Mouse (Mus musculus) brown adipose tissue, adult 24 weeks (tissue): ENCODE data around the gene Gm5244. TPM values are rescaled to one million over a fixed set of nuclear protein-coding genes. Genes with fewer than 3 reads are reported as not detected.

Experiments used
- H3K27ac ChIP-seq: fragments of 200-500 bp; replicated peaks from 2 replicates; pipeline ENCODE4 v1.5.1; 2012; ENCODE audit warnings: low read depth, mild to moderate bottlenecking, low read length
- H3K4me1 ChIP-seq: fragments of 200-500 bp; 2 replicates; pipeline ENCODE4 v1.6.1; 2012; ENCODE audit warnings: low read length, mixed read lengths; ENCODE audit not compliant: control insufficient read depth, insufficient read depth, insufficient read length
- H3K4me3 ChIP-seq: fragments of 200-500 bp; 2 replicates; pipeline ENCODE4 v1.5.1; 2012; ENCODE audit warnings: low read depth, mild to moderate bottlenecking, low read length, moderate library complexity; ENCODE audit not compliant: insufficient read depth
- polyA plus RNA-seq: library from polyadenylated mRNA; stranded (reverse); fragments of >200 nt; gene quantifications from 2 replicates; pipeline ENCODE4 v1.2.4, GENCODE M21; 2012; ENCODE audit not compliant: missing spikeins, insufficient read depth, insufficient read length

Gm5244 gene
- polyA plus RNA-seq, result not detected in 2 replicates

DNA sequence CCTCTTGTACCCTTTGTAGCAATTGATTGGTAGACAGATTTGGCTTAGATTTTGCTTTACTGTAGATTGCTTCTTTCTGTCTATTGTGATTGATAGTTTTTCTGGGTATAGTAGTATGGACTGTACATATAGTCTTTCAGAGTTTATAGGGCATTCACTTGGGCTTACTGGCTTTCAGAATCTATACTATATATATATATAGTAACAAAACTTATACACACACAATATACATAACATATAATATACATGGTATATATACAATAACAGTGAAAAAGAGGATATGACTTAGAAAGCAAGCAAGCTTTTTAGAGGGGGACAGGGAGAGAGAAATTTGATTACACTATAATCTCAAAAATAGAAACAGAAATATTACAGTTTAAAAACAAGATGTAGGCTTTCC is at the start of gene Gm5244:
Gene Gm5244 (plus strand): TSS at position 301 of the 400 bp plus-strand sequence.
- H3K4me3 ChIP-seq, result no peak within 1 kb of the TSS
- no peaks in the 10 kb centered on the region for H3K4me1 ChIP-seq
- no peak within 1 kb of the TSS for H3K27ac ChIP-seq

DNA sequence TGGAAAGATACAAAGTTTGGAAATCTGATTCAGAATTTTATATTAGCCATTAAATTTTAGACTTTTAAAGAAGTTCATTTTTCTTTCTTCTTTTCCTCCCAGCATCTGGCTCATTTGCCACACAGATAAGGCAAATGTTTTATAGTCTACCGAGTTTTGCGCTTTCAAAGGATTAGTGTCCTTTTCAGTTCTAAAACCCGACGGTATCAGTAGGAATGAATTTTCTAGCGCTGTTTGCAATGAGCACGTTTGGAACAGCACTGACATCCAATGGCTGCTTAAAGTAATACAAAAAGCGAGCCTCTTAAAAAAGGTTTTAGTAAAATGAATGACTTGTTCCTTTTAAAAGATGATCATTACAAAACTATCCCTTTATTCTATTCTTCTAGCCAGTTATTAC is 49.4 kb upstream of the Gm5244 start:
- no peaks in the 10 kb centered on the region for H3K4me1 ChIP-seq
- peak overlapping the region; percentile 94 for H3K27ac ChIP-seq
- peak overlapping the region; percentile 76; the same call in 1 of the 2 replicates for H3K4me3 ChIP-seq

DNA sequence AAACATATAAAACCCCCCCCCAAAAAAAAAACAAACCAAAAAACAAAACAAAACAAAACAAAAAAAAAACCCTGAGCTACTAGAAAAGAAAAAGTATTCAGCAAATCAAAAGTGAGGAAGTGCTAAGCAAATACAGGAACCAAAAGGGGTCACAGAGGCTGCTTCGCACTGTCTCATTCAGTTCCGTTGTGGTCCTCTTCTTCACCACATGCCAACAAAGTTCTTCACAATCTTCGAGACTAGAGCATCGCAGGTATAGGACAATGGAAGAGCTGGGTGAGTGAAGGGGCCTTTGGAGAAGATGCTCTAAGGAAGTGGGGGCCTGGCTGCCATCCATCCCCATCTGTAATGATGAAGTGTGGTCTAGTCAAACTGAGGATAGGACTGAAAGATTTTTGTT is 48.1 kb upstream of the Gm5244 start:
- Histone ChIP-seq H3K4me3 (peak overlapping the region; percentile 39), H3K27ac (peak overlapping the region; percentile 59), H3K4me1 (no peaks in the 10 kb centered on the region)

DNA sequence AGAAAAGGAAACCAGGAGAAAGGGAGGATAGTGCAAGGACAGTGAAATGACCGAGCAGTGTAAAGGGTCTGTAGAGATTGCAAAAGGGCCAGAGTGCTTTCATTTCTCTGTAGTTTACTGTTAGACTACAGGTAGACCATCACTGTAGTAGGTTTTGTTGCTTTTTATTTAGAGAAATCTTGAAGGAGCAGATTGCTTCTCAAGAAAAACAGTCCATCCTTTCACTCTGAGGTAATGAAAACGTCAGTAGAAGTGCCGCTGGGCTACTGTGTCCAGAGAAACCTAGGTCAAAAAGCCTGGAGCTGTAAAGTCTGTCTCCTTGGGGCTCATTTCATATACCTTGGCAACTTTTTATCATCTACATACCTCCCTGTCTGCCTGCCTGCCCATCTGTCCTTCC is 47.4 kb upstream of the Gm5244 start:
- Histone ChIP-seq H3K4me1 (no peaks in the 10 kb centered on the region), H3K4me3 (peak overlapping the region; percentile 39; the same call in 1 of the 2 replicates)

DNA sequence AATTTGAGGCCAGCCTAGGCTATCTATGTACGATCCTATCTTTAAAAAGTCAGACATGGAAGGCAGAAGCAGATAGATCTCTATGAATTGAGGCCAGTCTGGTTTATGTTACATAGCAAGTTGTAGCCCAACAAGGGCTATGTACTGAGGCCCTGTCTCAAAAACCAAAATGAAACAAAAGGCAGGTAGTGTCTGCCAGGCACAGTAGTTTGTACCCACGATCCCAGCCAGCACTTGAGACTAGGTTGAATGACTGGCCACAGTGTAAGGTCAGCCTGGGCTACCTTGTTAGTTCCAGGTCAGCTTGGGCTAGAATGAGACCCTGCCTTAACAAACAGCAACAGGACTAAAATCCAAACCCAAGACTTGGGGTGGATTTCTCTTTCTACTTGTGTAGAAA is 45.9 kb upstream of the Gm5244 start:
- peak overlapping the region; percentile 55 for H3K27ac ChIP-seq

More for the DNA sequence above, 47.4 kb upstream of the Gm5244 start:
- H3K27ac ChIP-seq, result peak overlapping the region; percentile 59

DNA sequence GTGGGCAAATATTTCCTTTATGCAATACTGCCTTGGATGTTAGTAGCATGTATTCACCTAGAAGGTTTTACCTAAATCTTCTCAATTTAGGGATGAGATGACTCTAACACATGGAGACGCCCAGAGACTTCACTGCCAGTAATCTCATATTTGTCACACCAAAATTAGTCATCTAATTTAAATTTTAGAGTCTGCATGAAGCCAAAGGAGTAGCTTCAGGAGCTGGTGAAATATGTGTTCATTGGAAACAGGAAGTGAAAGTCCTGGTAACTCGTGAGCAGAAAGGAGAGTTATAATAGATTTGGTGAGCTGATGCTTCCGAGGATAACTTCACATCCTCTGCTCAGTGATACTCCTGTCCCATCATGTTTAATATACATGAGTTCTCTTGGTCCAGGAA is 45.4 kb upstream of the Gm5244 start:
- H3K4me1 ChIP-seq, result no peaks in the 10 kb centered on the region
- H3K4me3 ChIP-seq, result no peak overlapping the region
- no peak overlapping the region for H3K27ac ChIP-seq

More for the DNA sequence above, 45.9 kb upstream of the Gm5244 start:
- Histone ChIP-seq H3K4me1 (no peaks in the 10 kb centered on the region), H3K4me3 (no peak overlapping the region)

DNA sequence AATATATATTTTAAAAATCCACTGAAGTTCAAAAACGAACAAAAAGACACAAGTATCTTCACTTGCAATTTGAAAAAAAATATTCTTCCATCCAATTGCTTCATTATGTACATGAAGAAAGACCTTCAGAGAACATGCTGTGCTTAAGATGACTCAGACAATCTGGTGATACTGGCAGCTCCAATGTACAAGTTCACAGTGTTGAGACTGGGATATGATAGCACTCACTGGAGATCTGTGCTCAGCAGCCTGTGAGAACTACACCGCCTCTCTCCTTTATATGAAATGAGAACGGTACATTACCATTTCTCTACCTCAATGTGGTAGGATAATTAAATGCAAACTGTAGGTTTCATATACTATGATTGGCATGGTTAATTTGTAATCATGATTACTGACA is 43.7 kb upstream of the Gm5244 start:
- no peak overlapping the region for H3K27ac ChIP-seq
- no peaks in the 10 kb centered on the region for H3K4me1 ChIP-seq
- H3K4me3 ChIP-seq, result no peak overlapping the region

DNA sequence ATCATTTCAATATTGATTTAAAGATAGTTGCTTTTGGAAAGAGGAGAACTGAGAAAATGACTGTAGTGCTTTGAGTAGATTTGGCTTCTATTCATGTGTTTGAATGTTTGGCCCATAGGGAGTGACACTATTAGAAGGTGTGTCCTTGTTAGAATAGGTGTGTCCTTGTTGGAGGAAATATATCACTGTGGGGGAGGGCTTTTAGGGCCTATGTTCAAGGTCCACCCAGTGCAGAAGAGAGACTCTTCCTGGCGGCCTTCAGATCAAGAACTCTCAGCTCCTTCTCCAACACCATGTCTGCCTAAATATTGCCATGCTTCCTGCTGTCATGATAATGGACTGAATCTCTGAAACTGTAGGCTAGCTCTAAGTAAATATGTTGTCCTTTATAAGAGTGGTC is 42.2 kb upstream of the Gm5244 start:
- no peak overlapping the region for H3K27ac ChIP-seq
- H3K4me1 ChIP-seq, result no peaks in the 10 kb centered on the region
- no peak overlapping the region for H3K4me3 ChIP-seq

DNA sequence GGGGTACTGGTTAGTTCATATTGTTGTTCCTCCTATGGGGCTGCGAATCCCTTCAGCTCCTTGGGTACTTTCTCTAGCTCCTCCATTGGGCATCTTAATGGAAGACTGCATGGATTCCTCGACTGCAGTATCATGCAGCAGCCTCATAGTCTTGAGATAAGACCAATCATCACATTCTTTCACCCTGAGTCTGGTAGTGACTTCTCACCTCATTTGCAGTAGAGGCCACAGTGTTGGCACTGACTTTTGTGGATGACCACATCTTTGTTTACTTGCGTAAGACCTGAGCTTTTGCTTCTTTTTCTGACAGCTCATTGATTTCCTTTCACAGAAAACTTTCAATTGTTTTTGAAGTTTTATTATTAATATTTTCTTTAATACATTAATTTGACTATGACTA is 40.8 kb upstream of the Gm5244 start:
- H3K27ac ChIP-seq, result no peak overlapping the region
- H3K4me3 ChIP-seq, result no peak overlapping the region

DNA sequence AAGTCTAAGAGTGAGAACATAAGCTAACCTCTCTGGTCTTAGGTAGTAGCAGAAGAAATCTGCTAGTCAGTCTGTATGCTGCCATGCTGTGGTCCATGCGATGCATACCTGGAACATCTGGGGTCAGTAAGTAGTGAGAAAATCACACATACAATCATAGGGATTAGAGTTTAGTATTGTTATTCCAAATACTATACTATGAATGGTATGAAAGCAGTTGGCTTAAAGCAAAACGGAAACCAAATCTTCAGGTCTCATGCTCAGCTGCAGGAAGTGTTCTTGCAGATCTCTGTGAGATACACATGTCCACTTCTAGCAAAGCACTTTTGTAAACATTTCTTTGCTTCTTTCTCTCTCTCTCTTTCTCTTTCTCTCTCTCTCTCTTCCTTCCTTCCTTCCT is 40.3 kb upstream of the Gm5244 start:
- H3K4me3 ChIP-seq, result no peak overlapping the region
- 0 out of 2 replicates have a peak overlapping the region, but pooled peaks have one; percentile 23 for H3K27ac ChIP-seq
- no peaks in the 10 kb centered on the region for H3K4me1 ChIP-seq

More for the DNA sequence above, 40.8 kb upstream of the Gm5244 start:
- H3K4me1 ChIP-seq, result no peaks in the 10 kb centered on the region

DNA sequence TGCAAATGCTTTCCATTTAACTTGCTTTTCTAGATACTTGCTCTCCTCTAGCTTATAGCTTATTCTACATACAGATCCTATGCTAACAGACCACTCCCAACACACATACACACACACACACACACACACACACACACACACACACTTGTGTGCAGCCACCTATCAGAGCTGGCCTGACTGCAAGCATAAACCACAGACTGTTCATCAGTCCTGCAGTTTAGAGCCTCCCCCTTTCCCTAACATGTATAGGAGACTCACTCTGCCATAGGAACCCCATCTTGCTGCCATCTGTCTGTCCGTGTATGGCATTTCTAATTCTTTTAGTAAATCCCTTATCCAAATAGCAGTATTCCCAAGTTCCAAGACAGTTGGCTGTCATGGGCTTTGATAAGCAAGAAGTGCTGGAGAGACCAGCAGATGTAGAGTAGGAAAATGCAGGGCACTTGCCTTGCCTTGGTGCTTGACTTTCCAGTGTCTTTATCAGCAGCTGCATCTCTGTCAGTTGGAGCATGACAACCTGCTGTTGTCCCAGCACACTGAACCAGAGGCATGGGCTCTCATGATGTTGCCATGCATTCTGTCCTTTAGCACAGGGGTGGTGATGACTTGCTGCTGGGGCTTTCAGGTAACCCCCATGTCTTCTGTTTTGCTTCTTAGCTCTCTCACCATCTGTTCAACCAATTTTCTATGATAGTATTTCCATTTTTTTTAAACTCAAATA is 33.7 kb upstream of the Gm5244 start:
- no peak overlapping the region for H3K27ac ChIP-seq
- H3K4me3 ChIP-seq, result no peak overlapping the region

DNA sequence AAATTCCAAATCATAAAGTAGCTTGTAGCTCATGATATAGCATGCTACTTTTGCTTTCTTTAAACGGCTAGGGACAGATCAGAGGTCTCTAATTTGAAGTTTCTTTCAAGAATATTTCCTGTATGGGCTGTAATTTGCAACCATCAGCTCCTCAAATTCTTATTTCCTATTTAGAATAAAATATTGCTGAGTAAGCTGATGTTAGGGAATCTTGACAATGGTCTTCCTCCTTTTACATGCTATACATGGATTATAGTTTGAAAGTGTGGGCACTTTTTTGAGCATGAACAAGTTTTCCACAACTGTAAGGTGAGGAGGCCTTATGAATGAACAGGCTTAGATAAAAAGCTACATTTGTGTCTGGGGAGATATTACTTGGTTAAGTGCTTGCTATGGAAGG is 32.6 kb upstream of the Gm5244 start:
- Histone ChIP-seq H3K27ac (no peak overlapping the region), H3K4me1 (no peaks in the 10 kb centered on the region), H3K4me3 (no peak overlapping the region)

More for the DNA sequence above, 33.7 kb upstream of the Gm5244 start:
- no peaks in the 10 kb centered on the region for H3K4me1 ChIP-seq

DNA sequence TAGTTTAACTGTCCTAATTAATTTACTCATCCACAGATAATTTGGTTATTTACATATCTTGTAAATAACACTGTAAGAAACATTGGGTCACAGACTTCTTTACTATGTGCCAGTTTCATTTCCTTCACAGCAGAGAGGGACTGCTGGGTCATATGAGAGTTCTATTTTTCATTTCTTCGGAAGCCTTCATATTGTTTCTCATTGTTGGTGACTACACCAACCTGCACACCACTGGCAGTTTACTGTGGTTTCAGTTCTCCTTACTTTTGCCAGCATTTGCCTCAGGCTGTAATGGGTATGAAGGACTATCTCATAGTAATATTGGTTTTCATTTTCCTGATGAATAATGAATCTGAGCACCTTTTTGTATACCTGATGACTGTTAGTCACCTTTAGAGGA is 28.0 kb upstream of the Gm5244 start:
- H3K4me3 ChIP-seq, result no peak overlapping the region
- no peaks in the 10 kb centered on the region for H3K4me1 ChIP-seq
- no peak overlapping the region for H3K27ac ChIP-seq

DNA sequence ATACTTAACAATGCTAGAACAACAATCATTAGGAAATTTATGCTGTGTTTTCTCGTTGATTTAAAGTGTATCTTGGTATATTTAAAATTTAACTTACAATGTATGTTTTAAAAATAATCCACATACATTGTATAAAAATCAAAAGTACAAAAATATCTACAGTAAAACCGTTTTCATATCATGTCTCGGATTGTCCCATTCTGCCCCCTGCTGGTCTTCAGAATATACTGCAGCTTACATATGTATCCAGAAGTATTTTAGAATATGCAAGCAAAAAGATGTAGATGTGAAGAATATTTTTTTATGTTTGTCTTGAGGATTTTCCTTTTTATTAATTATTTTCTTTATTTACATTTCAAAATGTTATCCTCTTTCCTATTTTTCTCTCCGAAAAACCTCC is 26.1 kb upstream of the Gm5244 start:
- H3K4me3 ChIP-seq, result no peak overlapping the region
- no peaks in the 10 kb centered on the region for H3K4me1 ChIP-seq

DNA sequence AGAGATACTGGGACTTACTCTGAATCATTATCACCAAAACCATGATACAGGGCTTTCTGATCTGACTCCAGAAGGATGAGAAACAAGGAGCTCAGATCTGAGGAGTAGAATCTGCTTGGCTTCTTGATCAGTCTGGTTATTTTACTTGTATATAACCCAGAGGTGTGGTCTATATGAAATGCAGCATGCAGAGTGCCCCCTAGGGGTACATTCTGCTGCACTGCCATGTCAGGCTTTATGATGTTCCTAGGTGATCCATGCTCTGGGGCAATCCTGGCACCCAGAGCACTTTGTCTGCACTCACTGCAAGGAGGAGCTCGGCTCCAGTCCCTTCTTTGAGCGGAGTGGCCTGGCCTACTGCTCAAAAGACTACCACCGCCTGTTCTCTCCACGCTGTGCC is 21.9 kb upstream of the Gm5244 start:
- Histone ChIP-seq H3K4me3 (no peak overlapping the region), H3K27ac (no peak overlapping the region), H3K4me1 (no peaks in the 10 kb centered on the region)

More for the DNA sequence above, 26.1 kb upstream of the Gm5244 start:
- no peak overlapping the region for H3K27ac ChIP-seq

DNA sequence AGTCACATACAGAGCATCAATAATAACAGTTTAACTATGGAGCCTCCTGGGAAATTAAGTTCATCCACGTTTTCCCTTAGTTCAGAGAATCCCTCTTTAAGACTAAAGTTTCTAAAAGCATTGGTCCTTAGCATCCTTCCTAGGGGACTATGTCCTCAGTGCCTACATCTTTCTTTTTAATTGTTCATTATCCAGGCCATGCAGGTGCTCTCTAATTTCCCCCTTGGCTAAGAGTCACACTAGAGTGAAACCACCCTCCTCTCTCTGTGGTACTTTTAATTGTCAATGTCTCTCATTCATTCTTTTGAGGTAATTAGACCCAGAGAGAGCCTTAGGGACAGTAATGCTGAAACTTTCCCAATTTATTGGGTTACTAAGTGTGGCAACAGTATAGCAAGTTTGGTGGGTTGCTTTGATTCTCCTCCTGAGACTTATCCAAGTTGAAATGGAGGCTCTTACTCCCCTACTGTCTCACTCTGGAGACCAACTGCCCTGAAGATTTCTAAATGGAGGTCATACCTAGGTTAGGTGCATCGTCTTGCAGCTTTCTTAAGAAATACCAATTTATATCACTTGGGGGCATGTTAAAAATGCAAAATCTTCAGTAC is 15.6 kb upstream of the Gm5244 start:
- Histone ChIP-seq H3K4me1 (no peaks in the 10 kb centered on the region), H3K4me3 (no peak overlapping the region), H3K27ac (no peak overlapping the region)
